Mouse (Mus musculus) forebrain, postnatal 0 days (tissue): ENCODE results near the gene Igdcc3. TPM values are rescaled to one million over a fixed set of nuclear protein-coding genes. Genes with fewer than 3 reads are reported as not detected.

Source experiments
- ATAC-seq: fragments of 200-750 bp; cut with Nextera tagmentation; 2 replicates; pipeline ENCODE4 v1.8.0; 2017; ENCODE audit warnings: mild to moderate bottlenecking, moderate library complexity
- DNase-seq: peaks from one replicate; pipeline ENCODE4 v3.0.0-alpha.2; 2015
- H3K27ac ChIP-seq: fragments of 300-500 bp; sonication (generic); 2 replicates; pipeline ENCODE4 v1.5.1; 2014; ENCODE audit warnings: low read depth, mild to moderate bottlenecking, antibody characterized with exemption, low read length, moderate library complexity, mixed read lengths
- H3K27me3 ChIP-seq: fragments of 300-500 bp; sonication (generic); 2 replicates; pipeline ENCODE4 v1.6.1; 2014; ENCODE audit warnings: mild to moderate bottlenecking, low read length, mixed read lengths; ENCODE audit not compliant: insufficient read depth
- H3K36me3 ChIP-seq: fragments of 300-500 bp; sonication (generic); 2 replicates; pipeline ENCODE4 v1.6.1; 2014; ENCODE audit warnings: mild to moderate bottlenecking, moderate library complexity; ENCODE audit not compliant: insufficient read depth
- H3K4me1 ChIP-seq: fragments of 300-500 bp; sonication (generic); 2 replicates; pipeline ENCODE4 v1.6.1; 2014; ENCODE audit warnings: antibody characterized with exemption; ENCODE audit not compliant: insufficient read depth
- H3K4me2 ChIP-seq: fragments of 300-500 bp; sonication (generic); 2 replicates; pipeline ENCODE4 v1.6.1; 2014; ENCODE audit warnings: low read depth, mild to moderate bottlenecking, moderate library complexity
- H3K4me3 ChIP-seq: fragments of 300-500 bp; sonication (generic); 2 replicates; pipeline ENCODE4 v1.5.1; 2014; ENCODE audit warnings: low read depth, low read length, mixed read lengths
- H3K9ac ChIP-seq: fragments of 300-500 bp; sonication (generic); 2 replicates; pipeline ENCODE4 v1.6.1; 2014; ENCODE audit warnings: mild to moderate bottlenecking
- H3K9me3 ChIP-seq: fragments of 300-500 bp; sonication (generic); 2 replicates; pipeline ENCODE4 v1.6.1; 2016; ENCODE audit warnings: low read length
- CTCF ChIP-seq: sonication (generic); IDR thresholded peaks from 2 replicates; pipeline ENCODE4 v1.5.1; 2016; ENCODE audit warnings: antibody characterized with exemption, control low read depth, low read depth
- WGBS: fragments of 180-500 bp; shearing (Covaris S2); extraction: QIAGEN DNeasy Blood & Tissue Kit; methylation state at CpG from one replicate; pipeline ENCODE4 v1.1.7; 2014; 5-methylcytosine and 5-hydroxymethylcytosine counted together
- polyA plus RNA-seq: library from polyadenylated mRNA; unstranded; fragments of >200 nt; fragmentation: Nextera tagmentation; extraction: Ambion mirVana; gene quantifications from 2 replicates; pipeline ENCODE4 v1.2.1, GENCODE M21; 2015
- total RNA-seq: library from RNA; depleted of rRNA; stranded (reverse); fragments of >200 nt; gene quantifications from 2 replicates; pipeline ENCODE4 v1.2.3, GENCODE M21; 2014

The Igdcc3 gene
- total and polyA plus RNA-seq, 2 experiments from 2014 or later: 3.0 to 4.2 TPM

- ATAC-seq (no peak), DNase-seq (no peak)
- 57% methylated on average over 7 of the region's 7 CpGs for WGBS
- no peak for TF ChIP-seq CTCF
- Histone ChIP-seq H3K4me3 (no peak overlapping the region), H3K4me2 (no peak overlapping the region), H3K27me3 (no peaks in the 10 kb centered on the region), H3K4me1 (peaks cover 2% of the 10 kb centered on the region; the same call in 1 of the 2 replicates), H3K36me3 (no peaks in the 10 kb centered on the region; the same call in 1 of the 2 replicates), H3K27ac (no peak overlapping the region), H3K9me3 (no peaks in the 10 kb centered on the region), H3K9ac (no peak overlapping the region)
These were observed 49.3 kb downstream of the Igdcc3 start for GRCm38 (mm10) chr9:65190306-65190705.

DNA sequence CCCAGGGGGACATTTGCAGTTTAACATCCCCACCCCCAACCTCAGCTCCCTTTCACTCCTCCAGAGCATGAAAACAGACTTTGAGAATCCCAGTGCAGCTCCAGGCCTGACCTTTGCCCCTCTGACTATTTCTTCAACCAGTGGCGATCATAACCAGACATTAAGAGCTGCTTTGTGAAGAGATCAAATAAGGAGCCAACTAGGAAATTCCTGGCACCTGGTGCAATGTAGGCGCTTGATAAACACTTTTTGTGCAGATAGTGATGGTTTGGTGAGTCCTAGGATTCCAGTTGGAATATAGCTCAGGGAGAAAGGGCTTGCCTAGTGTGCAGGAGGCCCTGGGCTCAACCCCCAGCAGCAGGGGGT, 50.4 kb downstream of the Igdcc3 start:
- H3K36me3 ChIP-seq: no peaks in the 10 kb centered on the region
- no peaks in the 10 kb centered on the region for H3K27me3 ChIP-seq
- H3K4me2 ChIP-seq: no peak overlapping the region
- DNase-seq: no peak
- peaks cover 12% of the 10 kb centered on the region for H3K4me1 ChIP-seq
- WGBS: 40% methylated on average over 2 of the region's 2 CpGs
- H3K9me3 ChIP-seq: no peaks in the 10 kb centered on the region
- H3K27ac ChIP-seq: no peak overlapping the region
- no peak overlapping the region for H3K4me3 ChIP-seq
- H3K9ac ChIP-seq: no peak overlapping the region
- no peak for TF ChIP-seq CTCF
- ATAC-seq: no peak

- ATAC-seq (no peak), DNase-seq (no peak)
- Histone ChIP-seq H3K4me3 (no peak overlapping the region), H3K4me1 (peaks cover 12% of the 10 kb centered on the region), H3K4me2 (no peak overlapping the region), H3K9me3 (no peaks in the 10 kb centered on the region), H3K36me3 (no peaks in the 10 kb centered on the region), H3K27me3 (no peaks in the 10 kb centered on the region), H3K9ac (no peak overlapping the region), H3K27ac (no peak overlapping the region)
- 23% methylated on average over 8 of the region's 8 CpGs for WGBS
- TF ChIP-seq CTCF: no peak
These were observed 50.9 kb downstream of the Igdcc3 start for GRCm38 (mm10) chr9:65191755-65192469.

DNA sequence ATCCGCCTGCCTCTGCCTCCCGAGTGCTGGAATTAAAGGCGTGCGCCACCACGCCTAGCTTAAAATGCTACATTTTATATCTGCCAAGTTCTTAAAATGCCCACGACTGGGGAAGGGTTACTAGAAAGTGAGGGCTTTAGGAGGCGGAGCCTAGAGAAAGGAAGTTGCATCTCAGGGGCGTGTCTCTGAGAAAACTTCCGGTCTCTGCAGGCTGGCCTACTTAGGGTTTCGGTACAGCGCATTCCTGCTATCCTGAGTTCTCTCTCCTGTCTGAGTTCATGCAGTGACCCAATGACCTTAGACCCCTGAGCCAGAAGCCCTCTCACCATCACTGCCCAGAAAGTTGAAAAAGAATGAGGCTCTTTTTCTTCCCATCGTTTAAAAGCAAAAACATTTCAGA, 52.2 kb downstream of the Igdcc3 start:
- Histone ChIP-seq H3K9ac (no peak overlapping the region), H3K4me1 (peaks cover 12% of the 10 kb centered on the region), H3K36me3 (no peaks in the 10 kb centered on the region), H3K4me2 (no peak overlapping the region), H3K27ac (no peak overlapping the region), H3K9me3 (no peaks in the 10 kb centered on the region), H3K27me3 (no peaks in the 10 kb centered on the region), H3K4me3 (no peak overlapping the region)
- no peak for DNase-seq
- 82% methylated on average over 12 of the region's 12 CpGs for WGBS
- TF ChIP-seq CTCF: no peak
- no peak for ATAC-seq

- H3K27me3 ChIP-seq: no peaks in the 10 kb centered on the region
- WGBS: 76% methylated on average over 4 of the region's 4 CpGs
- H3K4me2 ChIP-seq: peak within 1 kb of the TSS; percentile 5; the same call in 1 of the 2 replicates
- no peak for DNase-seq
- no peak within 1 kb of the TSS for H3K4me3 ChIP-seq
- TF ChIP-seq CTCF: no peak
- ATAC-seq: no peak
- H3K9ac ChIP-seq: peak within 1 kb of the TSS; percentile 31
- H3K9me3 ChIP-seq: no peaks in the 10 kb centered on the region
- no peaks in the 10 kb centered on the region for H3K36me3 ChIP-seq
- peak within 1 kb of the TSS; percentile 82 for H3K27ac ChIP-seq
- H3K4me1 ChIP-seq: peaks cover 12% of the 10 kb centered on the region
These were observed 54.1 kb downstream of the Igdcc3 start, which contains the start of gene Parp16 for GRCm38 (mm10) chr9:65195053-65195452. TSS of gene Parp16 (plus strand) at chr9:65195353.

DNA sequence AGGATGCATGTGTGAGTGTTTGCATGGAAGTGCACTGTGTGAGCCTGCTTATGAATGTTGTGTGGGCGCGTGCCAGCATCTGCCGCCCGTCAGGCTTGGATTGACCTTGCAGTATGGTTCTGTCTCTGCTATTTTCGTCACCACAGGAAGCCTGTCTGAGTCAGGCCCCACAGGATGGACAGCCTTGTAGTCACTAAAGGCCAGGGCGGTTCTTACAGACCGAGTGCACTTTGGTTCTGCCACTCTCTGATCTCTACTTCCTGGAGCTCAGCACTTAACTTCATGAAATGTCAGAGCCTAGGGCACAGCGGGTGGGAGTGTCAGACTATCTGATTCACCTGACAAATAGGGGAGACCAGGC, 54.6 kb downstream of the Igdcc3 start:
- Histone ChIP-seq H3K4me1 (peaks cover 12% of the 10 kb centered on the region), H3K9ac (peak overlapping the region; percentile 31), H3K27ac (peak overlapping the region; percentile 82), H3K9me3 (no peaks in the 10 kb centered on the region), H3K4me2 (0 out of 2 replicates have a peak overlapping the region, but pooled peaks have one; percentile 5), H3K4me3 (no peak overlapping the region), H3K27me3 (no peaks in the 10 kb centered on the region), H3K36me3 (no peaks in the 10 kb centered on the region)
- no peak for DNase-seq
- ATAC-seq: no peak
- 42% methylated on average over 8 of the region's 8 CpGs for WGBS
- no peak for TF ChIP-seq CTCF

GRCm38 (mm10) chr9:65195982-65196737, 55.2 kb downstream of the Igdcc3 start:
- H3K9me3 ChIP-seq: no peaks in the 10 kb centered on the region
- H3K36me3 ChIP-seq: no peaks in the 10 kb centered on the region
- H3K9ac ChIP-seq: peak overlapping the region; percentile 31
- H3K27me3 ChIP-seq: no peaks in the 10 kb centered on the region
- no peak for TF ChIP-seq CTCF
- peak; percentile 92 for ATAC-seq
- peaks cover 12% of the 10 kb centered on the region for H3K4me1 ChIP-seq
- peak overlapping the region; percentile 5; the same call in 1 of the 2 replicates for H3K4me2 ChIP-seq
- 6% methylated on average over 9 of the region's 9 CpGs for WGBS
- H3K4me3 ChIP-seq: peak overlapping the region; percentile 1; the same call in 1 of the 2 replicates
- DNase-seq: peak; percentile 81
- peak overlapping the region; percentile 82 for H3K27ac ChIP-seq
